Mouse (Mus musculus): ENCODE measurements around the gene Bmp6. TPM values are rescaled to one million over a fixed set of nuclear protein-coding genes. Genes with fewer than 3 reads are reported as not detected.
A peak's percentile ranks its signal among the peaks of the same experiment; 100 is the strongest.

Bmp6 gene
- polyA plus RNA-seq, 1 experiment from 2014 or later: 1.1 TPM

- Histone ChIP-seq H3K27me3 (replicated peaks; ENCODE audit: control insufficient read depth, insufficient read depth, low read length) (no peaks in the 10 kb centered on the region), H3K4me3 (ENCODE audit: low read depth, low read length) (no peak overlapping the region), H3K4me2 (replicated peaks; ENCODE audit: low read depth) (no peak overlapping the region), H3K9me3 (ENCODE audit: control insufficient read depth) (no peaks in the 10 kb centered on the region), H3K27ac (ENCODE audit: low read depth, low read length) (no peak overlapping the region), H3K4me1 (replicated peaks; ENCODE audit: control insufficient read depth, insufficient read depth, low read length) (no peaks in the 10 kb centered on the region), H3K9ac (ENCODE audit: low read depth, low read length) (no peak overlapping the region), H3K36me3 (ENCODE audit: control insufficient read depth, insufficient read depth) (peaks cover 81% of the 10 kb centered on the region)
- no peak for TF ChIP-seq CTCF (IDR thresholded peaks at IDR 0.05; ENCODE audit: low read depth)
- 94% methylated on average over 8 of the region's 8 CpGs for WGBS
- no peak for ATAC-seq
These were observed 164.9 kb downstream of the Bmp6 start for GRCm38 (mm10) chr13:38509681-38510341.

- WGBS: 71% methylated on average over 10 of the region's 10 CpGs
- peaks cover 71% of the 10 kb centered on the region for H3K36me3 ChIP-seq (ENCODE audit: control insufficient read depth, insufficient read depth)
- no peak overlapping the region for H3K4me2 ChIP-seq (replicated peaks; ENCODE audit: low read depth)
- no peak for ATAC-seq
- no peak overlapping the region for H3K9ac ChIP-seq (ENCODE audit: low read depth, low read length)
- H3K27me3 ChIP-seq (replicated peaks; ENCODE audit: control insufficient read depth, insufficient read depth, low read length): no peaks in the 10 kb centered on the region
- 0 out of 2 replicates have a peak, but pooled peaks have one; percentile 4 for TF ChIP-seq CTCF (IDR thresholded peaks at IDR 0.05; ENCODE audit: low read depth)
- H3K27ac ChIP-seq (ENCODE audit: low read depth, low read length): no peak overlapping the region
- no peaks in the 10 kb centered on the region for H3K9me3 ChIP-seq (ENCODE audit: control insufficient read depth)
- no peak overlapping the region for H3K4me3 ChIP-seq (ENCODE audit: low read depth, low read length)
- no peaks in the 10 kb centered on the region for H3K4me1 ChIP-seq (replicated peaks; ENCODE audit: control insufficient read depth, insufficient read depth, low read length)
These were observed 167.1 kb downstream of the Bmp6 start for GRCm38 (mm10) chr13:38511979-38512378.

GRCm38 (mm10) chr13:38513921-38514320 is 169.0 kb downstream of the Bmp6 start:
- H3K9me3 ChIP-seq (ENCODE audit: control insufficient read depth): no peaks in the 10 kb centered on the region
- TF ChIP-seq CTCF (IDR thresholded peaks at IDR 0.05; ENCODE audit: low read depth): no peak
- WGBS: 96% methylated on average over 7 of the region's 7 CpGs

GRCm38 (mm10) chr13:38515431-38515830 is 170.5 kb downstream of the Bmp6 start:
- H3K27me3 ChIP-seq (replicated peaks; ENCODE audit: control insufficient read depth, insufficient read depth, low read length): no peaks in the 10 kb centered on the region
- H3K4me2 ChIP-seq (replicated peaks; ENCODE audit: low read depth): no peak overlapping the region
- peak; percentile 75; the same call in 1 of the 2 replicates for ATAC-seq
- no peak overlapping the region for H3K27ac ChIP-seq (ENCODE audit: low read depth, low read length)
- 45% methylated on average over 2 of the region's 2 CpGs for WGBS
- no peak for TF ChIP-seq CTCF (IDR thresholded peaks at IDR 0.05; ENCODE audit: low read depth)
- peaks cover 68% of the 10 kb centered on the region for H3K36me3 ChIP-seq (ENCODE audit: control insufficient read depth, insufficient read depth)
- no peak overlapping the region for H3K9ac ChIP-seq (ENCODE audit: low read depth, low read length)
- H3K9me3 ChIP-seq (ENCODE audit: control insufficient read depth): no peaks in the 10 kb centered on the region
- no peak overlapping the region for H3K4me3 ChIP-seq (ENCODE audit: low read depth, low read length)
- H3K4me1 ChIP-seq (replicated peaks; ENCODE audit: control insufficient read depth, insufficient read depth, low read length): no peaks in the 10 kb centered on the region

More at GRCm38 (mm10) chr13:38513921-38514320, 169.0 kb downstream of the Bmp6 start:
- no peak for ATAC-seq
- Histone ChIP-seq H3K4me2 (replicated peaks; ENCODE audit: low read depth) (no peak overlapping the region), H3K9ac (ENCODE audit: low read depth, low read length) (no peak overlapping the region), H3K27ac (ENCODE audit: low read depth, low read length) (no peak overlapping the region), H3K4me3 (ENCODE audit: low read depth, low read length) (no peak overlapping the region), H3K36me3 (ENCODE audit: control insufficient read depth, insufficient read depth) (peaks cover 70% of the 10 kb centered on the region), H3K4me1 (replicated peaks; ENCODE audit: control insufficient read depth, insufficient read depth, low read length) (no peaks in the 10 kb centered on the region), H3K27me3 (replicated peaks; ENCODE audit: control insufficient read depth, insufficient read depth, low read length) (no peaks in the 10 kb centered on the region)

GRCm38 (mm10) chr13:38515845-38516244 is 170.9 kb downstream of the Bmp6 start:
- Histone ChIP-seq H3K9me3 (ENCODE audit: control insufficient read depth) (no peaks in the 10 kb centered on the region), H3K36me3 (ENCODE audit: control insufficient read depth, insufficient read depth) (peaks cover 70% of the 10 kb centered on the region), H3K27me3 (replicated peaks; ENCODE audit: control insufficient read depth, insufficient read depth, low read length) (no peaks in the 10 kb centered on the region), H3K9ac (ENCODE audit: low read depth, low read length) (no peak overlapping the region), H3K4me1 (replicated peaks; ENCODE audit: control insufficient read depth, insufficient read depth, low read length) (no peaks in the 10 kb centered on the region), H3K4me3 (ENCODE audit: low read depth, low read length) (no peak overlapping the region), H3K4me2 (replicated peaks; ENCODE audit: low read depth) (no peak overlapping the region), H3K27ac (ENCODE audit: low read depth, low read length) (no peak overlapping the region)
- 54% methylated on average over 3 of the region's 3 CpGs for WGBS
- no peak for TF ChIP-seq CTCF (IDR thresholded peaks at IDR 0.05; ENCODE audit: low read depth)
- ATAC-seq: no peak

GRCm38 (mm10) chr13:38516582-38516981 is 171.7 kb downstream of the Bmp6 start:
- TF ChIP-seq CTCF (IDR thresholded peaks at IDR 0.05; ENCODE audit: low read depth): no peak
- Histone ChIP-seq H3K4me2 (replicated peaks; ENCODE audit: low read depth) (no peak overlapping the region), H3K36me3 (ENCODE audit: control insufficient read depth, insufficient read depth) (peaks cover 77% of the 10 kb centered on the region), H3K9me3 (ENCODE audit: control insufficient read depth) (no peaks in the 10 kb centered on the region), H3K9ac (ENCODE audit: low read depth, low read length) (no peak overlapping the region), H3K4me3 (ENCODE audit: low read depth, low read length) (no peak overlapping the region), H3K4me1 (replicated peaks; ENCODE audit: control insufficient read depth, insufficient read depth, low read length) (no peaks in the 10 kb centered on the region), H3K27ac (ENCODE audit: low read depth, low read length) (no peak overlapping the region), H3K27me3 (replicated peaks; ENCODE audit: control insufficient read depth, insufficient read depth, low read length) (no peaks in the 10 kb centered on the region)
- ATAC-seq: no peak
- 85% methylated on average over 11 of the region's 11 CpGs for WGBS
